Mouse (Mus musculus) liver, embryonic 14.5 days (tissue): ENCODE results near the gene Parp3. TPM values are rescaled to one million over a fixed set of nuclear protein-coding genes. Genes with fewer than 3 reads are reported as not detected.

Experiments used
- ATAC-seq: fragments of 200-750 bp; cut with Nextera tagmentation; 2 replicates; pipeline ENCODE4 v1.8.0; 2017; ENCODE audit warnings: moderate number of reproducible peaks, mild to moderate bottlenecking, moderate library complexity; ENCODE audit not compliant: insufficient read depth
- DNase-seq, 3 experiments: peaks; one replicate each; pipeline ENCODE4 v3.0.0-alpha.2; 2012 to 2013; ENCODE audit warnings: low read depth in 3 of 3, low spot score in 3 of 3
- H3K27ac ChIP-seq: fragments of 300-500 bp; sonication (generic); 2 replicates; pipeline ENCODE4 v1.5.1; 2014; ENCODE audit warnings: moderate library complexity, mild to moderate bottlenecking, control low read depth, inconsistent platforms
- H3K27me3 ChIP-seq: fragments of 300-500 bp; sonication (generic); 2 replicates; pipeline ENCODE4 v1.6.1; 2014; ENCODE audit warnings: mild to moderate bottlenecking, low read length, moderate library complexity; ENCODE audit not compliant: control insufficient read depth, insufficient read depth
- H3K36me3 ChIP-seq: fragments of 300-500 bp; sonication (generic); replicated peaks from 2 replicates; pipeline ENCODE4 v1.6.1; 2014; ENCODE audit warnings: low read depth; ENCODE audit not compliant: control insufficient read depth, insufficient read depth
- H3K4me1 ChIP-seq, 2 experiments: fragments of 200-500 bp in 1 of 2; fragments of 300-500 bp in 1 of 2; sonication (generic) in 1 of 2; replicated peaks; 2 replicates each; pipeline ENCODE4 v1.6.1; 2012 to 2014; ENCODE audit warnings: antibody characterized with exemption in 1 of 2, inconsistent platforms in 1 of 2, low read length in 1 of 2; ENCODE audit not compliant: control insufficient read depth in 2 of 2, insufficient read depth in 2 of 2
- H3K4me2 ChIP-seq: fragments of 300-500 bp; sonication (generic); 2 replicates; pipeline ENCODE4 v1.6.1; 2014; ENCODE audit warnings: low read depth, mild to moderate bottlenecking, control low read depth, moderate library complexity
- H3K4me3 ChIP-seq, 2 experiments: fragments of 200-500 bp in 1 of 2; fragments of 300-500 bp in 1 of 2; sonication (generic) in 1 of 2; 2 replicates each; pipeline ENCODE4 v1.5.1; 2012 to 2014; ENCODE audit warnings: low read depth in 2 of 2, low read length in 2 of 2, mild to moderate bottlenecking in 2 of 2, control low read depth in 1 of 2, inconsistent platforms in 1 of 2, moderate library complexity in 1 of 2; ENCODE audit not compliant: insufficient read depth in 1 of 2
- H3K9ac ChIP-seq: fragments of 300-500 bp; sonication (generic); replicated peaks from 2 replicates; pipeline ENCODE4 v1.6.1; 2014; ENCODE audit warnings: mild to moderate bottlenecking, control low read depth, moderate library complexity
- H3K9me3 ChIP-seq: fragments of 300-500 bp; sonication (generic); 2 replicates; pipeline ENCODE4 v1.6.1; 2016; ENCODE audit warnings: low read length, mixed read lengths; ENCODE audit not compliant: control insufficient read depth
- CTCF ChIP-seq: IDR thresholded peaks from 2 replicates; pipeline ENCODE4 v1.5.1; 2016; ENCODE audit warnings: antibody characterized with exemption, low read depth, control low read depth
- EP300 ChIP-seq: IDR thresholded peaks from 2 replicates; pipeline ENCODE4 v1.6.1; 2016; ENCODE audit warnings: antibody characterized with exemption, low read depth
- WGBS: fragments of 180-500 bp; shearing (Covaris S2); extraction: QIAGEN DNeasy Blood & Tissue Kit; methylation state at CpG from one replicate; pipeline ENCODE4 v1.1.7; 2014; ENCODE audit not compliant: insufficient replicate concordance; 5-methylcytosine and 5-hydroxymethylcytosine counted together
- polyA plus RNA-seq, 2 experiments: library from polyadenylated mRNA; depleted of rRNA in 1 of 2; stranded (reverse) in 1 of 2; unstranded in 1 of 2; fragments of >200 nt; fragmentation: Nextera tagmentation in 1 of 2; extraction: Ambion mirVana in 1 of 2; gene quantifications; 2 replicates each; pipeline versions ENCODE4 v1.2.1 to v1.2.3; 2012 to 2014

Parp3 gene
- polyA plus RNA-seq, 2 experiments: 0.91 to 1.3 TPM

DNA sequence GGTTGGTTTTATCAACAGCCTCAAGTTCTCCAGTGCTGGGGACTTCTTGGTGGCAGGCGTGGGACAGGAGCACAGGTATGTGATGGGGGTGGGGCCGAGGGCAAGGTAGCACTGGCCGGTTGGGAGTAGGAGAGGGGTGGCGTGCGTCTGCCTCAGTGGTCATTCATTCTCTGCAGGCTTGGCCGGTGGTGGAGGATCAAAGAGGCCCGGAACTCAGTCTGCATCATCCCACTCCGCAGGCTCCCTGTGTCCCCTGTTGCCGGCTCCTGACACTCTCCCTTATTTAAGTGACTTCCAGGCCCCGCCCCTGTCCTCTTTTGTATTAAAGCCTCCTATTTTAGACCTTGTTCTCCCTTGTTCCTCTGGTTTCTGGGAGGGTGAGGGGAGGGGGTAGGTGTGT, 8.3 kb upstream of the Parp3 start:
- Histone ChIP-seq H3K4me2 (no peak overlapping the region), H3K36me3 (no peaks in the 10 kb centered on the region; the same call in 1 of the 2 replicates), H3K9ac (no peak overlapping the region), H3K4me3 (no peak overlapping the region), H3K27me3 (no peaks in the 10 kb centered on the region), H3K9me3 (no peaks in the 10 kb centered on the region), H3K4me1 (no peaks in the 10 kb centered on the region), H3K27ac (no peak overlapping the region)
- TF ChIP-seq CTCF (no peak), EP300 (no peak)
- DNase-seq: no peak
- no peak for ATAC-seq
- 83% methylated on average over 10 of the region's 10 CpGs for WGBS

- Histone ChIP-seq H3K9me3 (no peaks in the 10 kb centered on the region), H3K4me2 (no peak overlapping the region), H3K27me3 (no peaks in the 10 kb centered on the region), H3K36me3 (no peaks in the 10 kb centered on the region; the same call in 1 of the 2 replicates), H3K9ac (no peak overlapping the region), H3K4me3 (no peak overlapping the region), H3K27ac (no peak overlapping the region), H3K4me1 (no peaks in the 10 kb centered on the region)
- 79% methylated on average over 17 of the region's 17 CpGs for WGBS
- DNase-seq (no peak), ATAC-seq (no peak)
- no peak for TF ChIP-seq CTCF
- no peak for TF ChIP-seq EP300
These were observed 6.9 kb upstream of the Parp3 start for GRCm38 (mm10) chr9:106483606-106484005.

DNA sequence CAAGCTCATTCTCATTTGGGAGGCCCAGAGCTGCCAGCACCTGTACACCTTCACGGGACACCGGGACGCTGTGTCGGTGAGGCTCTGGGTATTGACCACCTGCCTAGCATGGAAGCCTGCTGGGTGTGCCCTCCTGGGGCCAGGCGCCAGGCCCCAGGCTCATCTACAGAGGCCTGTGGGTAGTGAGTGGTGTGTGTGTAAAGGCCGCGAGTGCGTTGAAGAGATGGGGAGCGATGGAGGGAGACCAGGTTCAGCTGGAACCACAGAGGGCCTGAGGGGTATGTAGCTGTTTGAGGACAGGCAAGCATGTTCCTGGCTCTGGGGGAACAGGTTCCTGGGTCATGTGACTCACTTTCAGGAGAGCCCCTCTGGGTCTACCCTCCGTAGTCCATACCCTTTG, 6.4 kb upstream of the Parp3 start:
- H3K9me3 ChIP-seq: no peaks in the 10 kb centered on the region
- 86% methylated on average over 10 of the region's 10 CpGs for WGBS

DNA sequence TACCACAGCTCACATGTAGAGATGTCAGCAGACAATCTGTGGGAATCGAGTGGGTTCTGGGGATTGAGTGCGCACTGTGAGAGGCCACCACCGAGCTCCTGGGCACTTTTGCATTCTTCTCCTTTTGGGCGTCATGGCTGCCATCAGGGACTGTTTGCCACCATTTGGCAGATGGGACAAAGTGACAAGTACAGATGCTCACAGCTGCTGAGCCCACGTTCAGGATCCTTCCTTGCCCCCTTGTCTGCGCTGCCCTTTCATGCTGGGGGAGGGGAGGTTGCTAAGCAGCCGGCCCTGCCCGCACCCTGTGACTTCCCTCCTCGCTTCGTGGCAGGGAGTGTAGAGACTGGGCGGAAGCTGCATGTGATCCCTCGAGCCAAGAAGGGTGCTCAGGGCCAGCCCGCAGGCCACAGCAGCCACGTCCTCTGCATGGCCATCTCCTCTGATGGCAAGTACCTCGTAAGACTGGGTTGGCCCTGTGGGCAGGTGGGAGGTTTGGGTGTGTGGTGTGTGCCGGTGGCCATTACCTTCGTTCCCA, 5.9 kb upstream of the Parp3 start:
- H3K4me1 ChIP-seq: peaks cover 5 to 6% of the 10 kb centered on the region in 2 experiments; a peak in 3 of 4 replicates
- no peaks in the 10 kb centered on the region; the same call in 1 of the 2 replicates for H3K36me3 ChIP-seq
- DNase-seq (no peak), ATAC-seq (no peak)
- H3K4me3 ChIP-seq: no peak overlapping the region
- WGBS: 78% methylated on average over 17 of the region's 17 CpGs
- H3K9ac ChIP-seq: no peak overlapping the region
- H3K27me3 ChIP-seq: no peaks in the 10 kb centered on the region
- no peaks in the 10 kb centered on the region for H3K9me3 ChIP-seq
- TF ChIP-seq CTCF: no peak
- no peak for TF ChIP-seq EP300
- H3K27ac ChIP-seq: no peak overlapping the region
- no peak overlapping the region for H3K4me2 ChIP-seq

More for the DNA sequence above, 6.4 kb upstream of the Parp3 start:
- ATAC-seq (no peak), DNase-seq (no peak)
- no peak for TF ChIP-seq EP300
- TF ChIP-seq CTCF: no peak
- Histone ChIP-seq H3K4me2 (no peak overlapping the region), H3K27me3 (no peaks in the 10 kb centered on the region), H3K36me3 (no peaks in the 10 kb centered on the region; the same call in 1 of the 2 replicates), H3K27ac (no peak overlapping the region), H3K4me3 (no peak overlapping the region), H3K9ac (no peak overlapping the region), H3K4me1 (peaks cover under 1 to 1% of the 10 kb centered on the region in 2 experiments; a peak in 3 of 4 replicates)

GRCm38 (mm10) chr9:106481676-106482075, 4.9 kb upstream of the Parp3 start:
- Histone ChIP-seq H3K36me3 (no peaks in the 10 kb centered on the region; the same call in 1 of the 2 replicates), H3K4me2 (no peak overlapping the region), H3K27me3 (no peaks in the 10 kb centered on the region), H3K27ac (no peak overlapping the region), H3K9me3 (no peaks in the 10 kb centered on the region), H3K9ac (no peak overlapping the region), H3K4me1 (peaks cover 6 to 8% of the 10 kb centered on the region in 2 experiments; a peak in 3 of 4 replicates), H3K4me3 (no peak overlapping the region)
- DNase-seq: no peak
- 80% methylated on average over 13 of the region's 13 CpGs for WGBS
- no peak for ATAC-seq
- no peak for TF ChIP-seq CTCF
- TF ChIP-seq EP300: no peak
